25 mouse cellular contexts compared by ENCODE assay signal in genomic region chr9:111994401-111994800, GRCm38 (mm10).
DNase-seq lines count a peak whose midpoint lies in the region; ATAC-seq and TF ChIP-seq lines count a peak whose summit lies in the region.
"Had no signal": no experiment of that assay in that cellular context is flagged by ENCODE, and none has a peak within 500 bp of the region (broad histone marks: within the 10 kb centered on the region; RNA-seq: fewer than 3 reads in every experiment).

No protein-coding gene starts in this region.

- H3K4me2 ChIP-seq in heart, embryonic 13.5 days = no peak overlapping the region
- no peak overlapping the region for H3K4me2 ChIP-seq in hindbrain, embryonic 11.5 days (replicated peaks; ENCODE audit: low read depth, low read length)
- peak overlapping the region; percentile 66 for H3K4me2 ChIP-seq in myocyte (ENCODE audit: low read depth)
- H3K4me2 ChIP-seq: forebrain, embryonic 13.5 days; hindbrain, embryonic 12.5 days; intestine, embryonic 15.5 days; limb, embryonic 12.5 days; liver, embryonic 15.5 days; lung, embryonic 14.5 days; midbrain, embryonic 11.5 days; neural tube, embryonic 12.5 days had no signal

- H3ac ChIP-seq in myocyte (ENCODE audit: control insufficient read depth, insufficient read length) = no peak overlapping the region

- H3K9me3 ChIP-seq in heart, embryonic 13.5 days = no peaks in the 10 kb centered on the region
- no peaks in the 10 kb centered on the region for H3K9me3 ChIP-seq in hindbrain, embryonic 10.5 days
- H3K9me3 ChIP-seq in hindbrain, embryonic 11.5 days (ENCODE audit: control insufficient read depth, low read length) = no peaks in the 10 kb centered on the region
- H3K9me3 ChIP-seq: forebrain, embryonic 13.5 days; hindbrain, embryonic 12.5 days; intestine, embryonic 15.5 days; limb, embryonic 12.5 days; liver, embryonic 15.5 days; neural tube, embryonic 12.5 days had no signal

- 44% methylated on average over 4 of the region's 4 CpGs for whole genome bisulfite sequencing in heart, embryonic 13.5 days
- 46% methylated on average over 4 of the region's 4 CpGs for WGBS in hindbrain, embryonic 10.5 days
- WGBS in hindbrain, embryonic 11.5 days = 39% methylated on average over 4 of the region's 4 CpGs

- peaks cover 17% of the 10 kb centered on the region for H3K4me1 ChIP-seq in heart, embryonic 13.5 days
- peaks cover 18% of the 10 kb centered on the region for H3K4me1 ChIP-seq in hindbrain, embryonic 10.5 days (replicated peaks)
- 0 out of 2 replicates have a peak, but pooled peaks cover 2% of the 10 kb centered on the region for H3K4me1 ChIP-seq in hindbrain, embryonic 11.5 days (replicated peaks; ENCODE audit: control insufficient read depth, insufficient read depth, low read length)
- H3K4me1 ChIP-seq: forebrain, embryonic 13.5 days; intestine, embryonic 15.5 days; limb, embryonic 12.5 days; liver, embryonic 15.5 days; neural tube, embryonic 12.5 days had no signal

- H3K36me3 ChIP-seq in heart, embryonic 13.5 days = no peaks in the 10 kb centered on the region
- H3K36me3 ChIP-seq in hindbrain, embryonic 10.5 days = no peaks in the 10 kb centered on the region
- H3K36me3 ChIP-seq in hindbrain, embryonic 11.5 days (ENCODE audit: control insufficient read depth, insufficient read depth, low read length) = no peaks in the 10 kb centered on the region
- no peaks in the 10 kb centered on the region for H3K36me3 ChIP-seq in myocyte (ENCODE audit: control insufficient read depth, insufficient read depth)
- H3K36me3 ChIP-seq: hindbrain, embryonic 12.5 days; intestine, embryonic 15.5 days; limb, embryonic 12.5 days; liver, embryonic 15.5 days; neural tube, embryonic 12.5 days had no signal

- H3K27me3 ChIP-seq in heart, embryonic 13.5 days (replicated peaks) = no peaks in the 10 kb centered on the region
- no peaks in the 10 kb centered on the region for H3K27me3 ChIP-seq in hindbrain, embryonic 10.5 days (ENCODE audit: insufficient read depth, poor library complexity, severe bottlenecking)
- H3K27me3 ChIP-seq in hindbrain, embryonic 11.5 days (ENCODE audit: control insufficient read depth, insufficient read depth, low read length) = no peaks in the 10 kb centered on the region
- no peaks in the 10 kb centered on the region for H3K27me3 ChIP-seq in myocyte (ENCODE audit: control insufficient read depth, insufficient read depth, insufficient read length)
- H3K27me3 ChIP-seq: forebrain, embryonic 13.5 days; hindbrain, embryonic 12.5 days; intestine, embryonic 15.5 days; limb, embryonic 12.5 days; liver, embryonic 15.5 days; neural tube, embryonic 12.5 days had no signal

- intact Hi-C loops in heart, postnatal 36 days (cut with DNase I) = no loop called here

- TF ChIP-seq POLR2A in myocyte (IDR thresholded peaks at IDR 0.05; ENCODE audit: insufficient read length, low read depth) = no peak

- no peak for ATAC-seq in heart, embryonic 13.5 days (ENCODE audit: extremely low read depth, insufficient number of reproducible peaks, low FRiP score, low TSS enrichment)
- no peak for ATAC-seq in hindbrain, embryonic 11.5 days (ENCODE audit: low FRiP score)
- ATAC-seq: forebrain, embryonic 13.5 days; hindbrain, postnatal 0 days; intestine, embryonic 15.5 days; midbrain, embryonic 16.5 days had no signal

- no peaks in the 10 kb centered on the region for H3K79me2 ChIP-seq in myocyte (ENCODE audit: control insufficient read depth, insufficient read depth)

- no peak for DNase-seq in heart, postnatal 36 days
- no peak for DNase-seq in hindbrain, embryonic 10.5 days (ENCODE audit: low spot score)
- DNase-seq in hindbrain, embryonic 11.5 days (ENCODE audit: low spot score) = no peak
- DNase-seq in testis, postnatal 14 days (ENCODE audit: low spot score) = no peak
- DNase-seq: adrenal gland, adult 8-10 months; B cell, adult 2 months; cerebellum, adult 2 months; cerebellum, postnatal 14 days; gastrocnemius, postnatal 10 days; kidney, adult 8-10 months; kidney, postnatal 14 days; lung, embryonic 14.5 days; lung, postnatal 14 days; thymus, postnatal 4 days had no signal

- peak overlapping the region; percentile 84 for H3K27ac ChIP-seq in heart, embryonic 13.5 days (replicated peaks)
- peak overlapping the region; percentile 54; the same call in 1 of the 2 replicates for H3K27ac ChIP-seq in hindbrain, embryonic 10.5 days
- no peak overlapping the region for H3K27ac ChIP-seq in hindbrain, embryonic 11.5 days (ENCODE audit: low read depth, low read length)
- H3K27ac ChIP-seq: forebrain, embryonic 13.5 days; hindbrain, embryonic 12.5 days; hindbrain, postnatal 0 days; intestine, embryonic 15.5 days; limb, embryonic 12.5 days; liver, embryonic 15.5 days; neural tube, embryonic 12.5 days had no signal

- H3K9ac ChIP-seq in heart, embryonic 13.5 days = no peak overlapping the region
- no peak overlapping the region for H3K9ac ChIP-seq in hindbrain, embryonic 11.5 days (ENCODE audit: low read depth, low read length)
- H3K9ac ChIP-seq: forebrain, embryonic 13.5 days; hindbrain, embryonic 12.5 days; intestine, embryonic 15.5 days; limb, embryonic 12.5 days; liver, embryonic 15.5 days; lung, embryonic 14.5 days; neural tube, embryonic 12.5 days had no signal

- no peak overlapping the region for H3K4me3 ChIP-seq in heart, embryonic 13.5 days
- no peak overlapping the region for H3K4me3 ChIP-seq in hindbrain, embryonic 10.5 days
- no peak overlapping the region for H3K4me3 ChIP-seq in hindbrain, embryonic 11.5 days (ENCODE audit: low read depth, low read length)
- no peak overlapping the region for H3K4me3 ChIP-seq in myocyte
- H3K4me3 ChIP-seq: forebrain, embryonic 13.5 days; hindbrain, embryonic 12.5 days; intestine, embryonic 15.5 days; limb, embryonic 12.5 days; liver, embryonic 15.5 days; neural tube, embryonic 12.5 days had no signal

TF ChIP-seq in myocyte, 11 proteins besides CTCF, POLR2A, EP300 and RAD21:
- TF ChIP-seq MYOD1 (IDR thresholded peaks at IDR 0.05; ENCODE audit: control insufficient read depth in 1 of 3, insufficient read length in 2 of 3, low read depth in 2 of 3) (no peak), TCF12 (IDR thresholded peaks at IDR 0.05; ENCODE audit: insufficient read depth, poor library complexity, severe bottlenecking) (no peak), TCF3 (IDR thresholded peaks at IDR 0.05; ENCODE audit: insufficient read length, low read depth) (no peak), REST (IDR thresholded peaks at IDR 0.05; ENCODE audit: insufficient read depth, insufficient read length) (no peak), MYOG (IDR thresholded peaks at IDR 0.05; ENCODE audit: control insufficient read depth in 1 of 3, insufficient read depth in 1 of 3, insufficient read length in 2 of 3, low read depth in 2 of 3) (no peak), E2F4 (IDR thresholded peaks at IDR 0.05; ENCODE audit: insufficient read depth) (no peak)
